Mouse (Mus musculus) erythroid progenitor cell, adult 5-6 weeks (primary cell): ENCODE data around the gene Stard10. TPM values are rescaled to one million over a fixed set of nuclear protein-coding genes. Genes with fewer than 3 reads are reported as not detected.

Experiments used
- ATAC-seq: replicated peaks from 2 replicates; pipeline ENCODE4 v1.8.0; 2016; ENCODE audit warnings: moderate number of reproducible peaks, mild to moderate bottlenecking, moderate TSS enrichment, inconsistent platforms; ENCODE audit not compliant: poor library complexity, low FRiP score, severe bottlenecking
- total RNA-seq, 2 experiments: library from RNA; stranded (forward) in 1 of 2; stranded (reverse) in 1 of 2; fragments of 150-400 nt in 1 of 2; fragments of 186-747, 209-891 nt in 1 of 2; gene quantifications; 2 replicates each; pipeline versions ENCODE4 v1.2.3 to v1.2.4; 2015 to 2017; ENCODE audit warnings: low replicate concordance in 2 of 2

The Stard10 gene
- total RNA-seq (2015; ENCODE audit: low replicate concordance) (73.9 and 101 TPM in 2 replicates), total RNA-seq (2017; ENCODE audit: low replicate concordance) (37.4 and 52.9 TPM in 2 replicates)

GRCm38 (mm10) chr7:101317014-101317413 is at the start of gene Stard10:
Stard10 (plus strand) TSS chr7:101317086.
- ATAC-seq, result no peak

GRCm38 (mm10) chr7:101267457-101268259 is 49.2 kb upstream of the Stard10 start:
- ATAC-seq, result no peak

- ATAC-seq, result no peak
Observed at GRCm38 (mm10) chr7:101271602-101272001, 45.3 kb upstream of the Stard10 start.

GRCm38 (mm10) chr7:101272466-101273160 is 44.3 kb upstream of the Stard10 start:
- ATAC-seq, result no peak

GRCm38 (mm10) chr7:101282721-101283120 is 34.2 kb upstream of the Stard10 start:
- no peak for ATAC-seq

GRCm38 (mm10) chr7:101284504-101284903 is 32.4 kb upstream of the Stard10 start:
- no peak for ATAC-seq

- ATAC-seq, result no peak
Observed at GRCm38 (mm10) chr7:101286891-101287290, 30.0 kb upstream of the Stard10 start.

- no peak for ATAC-seq
Observed at GRCm38 (mm10) chr7:101287820-101288219, 29.1 kb upstream of the Stard10 start.

GRCm38 (mm10) chr7:101288436-101288835 is 28.4 kb upstream of the Stard10 start:
- peak; percentile 73 for ATAC-seq

GRCm38 (mm10) chr7:101290401-101290800 is 26.5 kb upstream of the Stard10 start:
- ATAC-seq, result no peak

GRCm38 (mm10) chr7:101291211-101291610 is 25.7 kb upstream of the Stard10 start:
- no peak for ATAC-seq

GRCm38 (mm10) chr7:101291641-101292040 is 25.2 kb upstream of the Stard10 start:
- ATAC-seq, result no peak

GRCm38 (mm10) chr7:101292086-101292485 is 24.8 kb upstream of the Stard10 start:
- ATAC-seq, result no peak

GRCm38 (mm10) chr7:101292696-101293095 is 24.2 kb upstream of the Stard10 start:
- ATAC-seq, result no peak

- no peak for ATAC-seq
Observed at GRCm38 (mm10) chr7:101293138-101293537, 23.7 kb upstream of the Stard10 start.

GRCm38 (mm10) chr7:101293611-101294010 is 23.3 kb upstream of the Stard10 start:
- no peak for ATAC-seq

GRCm38 (mm10) chr7:101295438-101295837 is 21.4 kb upstream of the Stard10 start:
- no peak for ATAC-seq

- no peak for ATAC-seq
Observed at GRCm38 (mm10) chr7:101296252-101297022, 20.4 kb upstream of the Stard10 start.

GRCm38 (mm10) chr7:101297023-101297405 is 19.9 kb upstream of the Stard10 start:
- ATAC-seq, result no peak

GRCm38 (mm10) chr7:101298375-101298774 is 18.5 kb upstream of the Stard10 start:
- no peak for ATAC-seq
